Mouse (Mus musculus) naive thymus-derived CD4-positive, alpha-beta T cell, adult 2 months (primary cell): ENCODE data around the gene Oat.

Experiments used
- DNase-seq: peaks from one replicate; pipeline ENCODE4 v3.0.0-alpha.2; 2011; ENCODE audit warnings: low read depth

Oat gene

DNA sequence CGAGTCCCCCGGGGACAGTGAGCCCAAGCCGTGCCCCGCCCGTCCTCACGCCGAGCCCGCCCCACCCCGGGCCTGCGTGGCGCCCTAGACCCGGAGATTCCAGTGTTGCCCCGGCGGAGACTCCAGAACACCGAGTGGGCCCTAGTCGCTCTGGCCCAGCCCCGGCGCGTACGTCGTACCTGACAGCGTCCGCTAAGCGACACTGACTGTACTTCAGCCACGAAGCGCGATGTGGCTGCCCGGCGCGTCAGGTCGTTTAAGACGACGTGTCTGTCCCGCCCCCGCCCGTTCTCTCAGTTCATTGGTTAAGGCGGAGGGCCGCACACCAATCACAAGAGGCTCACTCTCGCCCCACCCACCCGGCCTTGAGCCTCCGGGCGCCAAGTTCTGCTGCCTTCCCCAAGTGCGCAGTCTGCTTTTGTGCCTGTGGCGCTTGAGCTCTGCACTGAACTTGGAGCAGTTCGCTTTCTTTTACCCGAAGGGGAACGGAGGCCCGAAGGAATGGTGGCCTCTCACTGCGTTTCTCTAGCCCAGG is at the start of gene Oat:
Gene Oat (minus strand): TSS at position 283 of the 535 bp plus-strand sequence.
- DNase-seq, result peak; percentile 97

DNA sequence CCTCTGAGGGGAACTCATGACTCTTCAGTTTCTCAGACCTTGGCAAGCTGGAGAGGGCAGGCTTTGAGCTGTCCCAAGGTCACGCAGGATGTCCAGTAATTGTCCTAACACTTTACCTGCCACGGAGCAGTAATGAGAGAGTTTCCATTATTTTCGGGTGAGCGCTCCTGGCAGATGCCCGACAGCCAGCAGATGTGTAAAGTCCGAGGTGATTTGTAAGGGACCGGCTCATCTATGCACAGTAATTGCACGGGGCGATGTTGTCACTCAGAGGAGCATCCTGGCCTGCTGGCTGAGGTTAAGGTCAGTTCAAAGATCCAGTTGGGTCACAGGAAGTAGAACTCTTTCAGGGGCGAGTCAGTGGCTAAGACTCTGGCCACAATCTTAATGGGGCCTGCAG is 48.0 kb upstream of the Oat start:
- DNase-seq, result no peak

DNA sequence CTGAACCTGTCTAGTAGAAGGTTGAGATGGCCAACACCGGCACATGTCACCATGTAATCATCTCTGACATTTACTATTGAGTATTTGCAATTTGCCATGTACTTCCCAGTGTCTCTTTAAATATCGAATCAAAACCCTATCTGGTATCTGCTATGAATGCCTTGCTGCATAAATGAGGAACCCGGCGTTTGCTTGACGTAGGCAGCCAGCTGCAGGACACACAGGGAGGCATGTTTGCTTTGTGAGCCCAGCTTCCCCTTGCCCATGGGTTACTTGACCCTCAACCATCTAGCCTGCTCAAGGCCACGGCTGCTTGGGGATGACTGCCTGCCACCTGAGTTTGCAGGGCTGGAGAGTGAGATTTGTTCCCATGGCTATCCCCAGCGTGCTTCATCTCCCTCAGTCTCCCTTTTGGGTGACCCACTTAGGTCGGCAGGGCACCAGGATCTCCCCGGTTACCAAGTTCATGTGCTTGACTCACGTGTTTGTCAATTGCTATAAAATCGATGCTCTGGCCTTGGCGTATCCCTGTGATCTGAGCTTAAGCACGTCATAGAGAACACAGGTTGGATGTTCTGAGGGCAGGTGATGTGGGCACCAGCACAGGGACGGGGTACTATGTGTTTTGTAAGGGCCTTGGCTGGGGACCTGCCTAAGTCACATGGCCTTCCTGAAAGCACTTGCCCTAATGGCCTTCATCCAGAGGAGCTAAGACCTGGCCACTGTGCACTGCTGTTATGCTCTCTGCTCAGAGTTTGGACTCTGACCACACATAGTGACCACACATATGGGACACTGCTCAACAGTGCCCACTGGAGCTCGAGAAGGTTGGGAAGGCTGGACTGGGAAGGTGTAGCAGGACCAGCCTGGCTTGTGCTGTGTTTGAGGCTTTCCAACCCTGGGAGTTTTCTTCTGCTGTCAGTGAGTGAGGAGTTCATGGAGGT is 44.0 kb upstream of the Oat start:
- no peak for DNase-seq

DNA sequence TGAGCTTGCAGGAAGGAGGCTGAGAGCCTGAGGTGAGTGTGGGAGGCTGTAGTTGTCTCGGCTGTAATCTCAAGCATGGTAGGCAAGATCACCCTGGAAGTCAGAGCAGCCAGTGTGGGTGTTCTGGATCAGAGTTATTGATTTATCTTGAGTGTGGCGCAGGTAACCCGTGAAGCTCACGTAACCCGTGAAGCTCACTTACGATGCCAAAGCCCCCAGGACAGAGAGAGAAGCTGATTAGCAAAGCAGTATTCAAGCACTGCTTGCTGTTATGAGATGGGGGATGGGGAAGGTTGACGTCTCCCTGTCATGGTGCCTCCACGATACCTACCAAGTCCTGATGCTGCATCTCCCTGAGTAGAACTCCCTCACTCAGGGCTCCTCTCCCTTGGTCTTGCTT is 43.4 kb upstream of the Oat start:
- no peak for DNase-seq

DNA sequence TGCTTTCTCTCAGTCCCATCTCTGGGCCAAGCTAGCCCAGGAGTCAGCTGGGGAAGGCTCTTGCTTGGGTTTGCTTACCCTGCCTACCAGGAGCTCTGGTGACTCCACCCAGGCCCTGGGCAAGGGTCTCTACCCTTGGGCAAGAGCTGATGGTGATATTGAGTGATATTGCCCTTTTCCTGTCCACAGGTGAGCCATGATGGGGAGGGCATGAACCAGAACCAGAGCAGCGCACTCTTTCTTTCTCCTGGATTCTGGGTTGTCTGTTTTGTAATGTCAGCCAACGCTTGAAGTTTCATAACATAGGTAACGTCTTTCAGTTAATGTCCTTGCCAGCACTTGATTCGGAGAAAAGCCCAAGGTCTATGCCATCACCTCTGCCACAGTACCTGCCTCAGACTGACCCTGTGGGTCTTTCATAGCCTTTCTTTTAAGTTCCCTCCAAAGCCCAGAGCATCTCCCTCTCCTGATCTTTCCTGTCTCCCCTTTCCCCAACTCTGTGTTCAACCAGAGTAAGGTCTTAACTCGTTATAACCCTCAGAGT is 40.9 kb upstream of the Oat start:
- DNase-seq, result no peak

DNA sequence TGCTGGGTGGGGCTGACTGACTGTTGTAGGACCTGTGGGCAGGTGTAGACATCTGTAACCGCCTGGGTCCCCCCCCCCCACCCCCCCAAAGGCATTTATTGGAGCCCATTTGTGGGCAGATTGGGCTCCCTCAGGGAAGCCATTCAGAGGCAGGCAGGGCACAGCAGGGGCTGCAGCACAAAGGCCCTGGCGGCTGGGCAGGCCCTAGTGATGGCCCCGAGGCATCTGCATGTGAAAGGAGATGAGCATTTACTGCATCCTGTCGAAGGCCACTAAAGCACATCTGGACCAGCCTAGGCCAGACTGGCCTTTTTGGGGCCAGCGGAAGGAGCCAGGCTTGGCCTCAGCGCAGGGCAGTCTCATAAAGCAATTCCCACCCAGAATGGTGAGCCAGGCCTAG is 40.2 kb upstream of the Oat start:
- DNase-seq, result no peak

DNA sequence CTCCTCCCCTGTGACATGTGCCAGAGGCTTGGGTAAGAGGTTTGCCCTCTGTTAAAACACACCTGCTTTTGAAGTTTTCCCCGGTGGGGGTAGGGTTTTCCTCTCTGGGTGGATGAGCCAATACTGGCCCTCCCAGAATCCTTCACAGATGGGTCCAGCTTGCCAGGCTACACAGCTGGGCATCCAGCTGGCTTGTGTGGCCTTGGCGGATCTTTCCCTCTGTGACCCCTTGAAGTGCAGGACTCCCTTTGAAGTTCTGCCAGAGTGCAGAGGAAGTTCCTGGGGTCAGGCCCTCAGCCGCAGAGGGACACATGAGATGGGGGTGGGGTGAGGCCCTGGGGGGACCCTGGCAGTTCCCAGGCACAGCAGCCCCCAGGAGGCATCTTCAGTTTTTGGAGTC is 39.1 kb upstream of the Oat start:
- DNase-seq, result no peak

DNA sequence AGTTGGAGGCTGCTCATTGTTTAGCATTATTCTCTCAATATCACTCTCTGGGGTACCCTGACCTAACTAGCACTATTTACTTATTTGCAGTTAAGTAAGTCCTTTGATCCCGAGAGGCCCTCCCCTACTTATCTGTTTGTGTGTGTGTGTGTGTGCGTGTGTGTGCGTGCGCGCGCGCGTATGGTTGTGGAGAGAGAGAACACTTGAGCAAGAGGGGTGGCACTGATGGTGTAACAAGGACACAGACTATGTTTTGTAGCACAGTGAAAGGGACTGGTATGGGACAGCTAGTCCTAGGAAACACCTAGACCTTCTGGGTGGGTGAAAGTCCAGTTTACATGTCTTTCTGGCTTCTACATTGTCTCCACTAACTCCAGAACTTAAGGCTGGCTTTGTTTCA is 35.3 kb upstream of the Oat start:
- DNase-seq, result no peak

DNA sequence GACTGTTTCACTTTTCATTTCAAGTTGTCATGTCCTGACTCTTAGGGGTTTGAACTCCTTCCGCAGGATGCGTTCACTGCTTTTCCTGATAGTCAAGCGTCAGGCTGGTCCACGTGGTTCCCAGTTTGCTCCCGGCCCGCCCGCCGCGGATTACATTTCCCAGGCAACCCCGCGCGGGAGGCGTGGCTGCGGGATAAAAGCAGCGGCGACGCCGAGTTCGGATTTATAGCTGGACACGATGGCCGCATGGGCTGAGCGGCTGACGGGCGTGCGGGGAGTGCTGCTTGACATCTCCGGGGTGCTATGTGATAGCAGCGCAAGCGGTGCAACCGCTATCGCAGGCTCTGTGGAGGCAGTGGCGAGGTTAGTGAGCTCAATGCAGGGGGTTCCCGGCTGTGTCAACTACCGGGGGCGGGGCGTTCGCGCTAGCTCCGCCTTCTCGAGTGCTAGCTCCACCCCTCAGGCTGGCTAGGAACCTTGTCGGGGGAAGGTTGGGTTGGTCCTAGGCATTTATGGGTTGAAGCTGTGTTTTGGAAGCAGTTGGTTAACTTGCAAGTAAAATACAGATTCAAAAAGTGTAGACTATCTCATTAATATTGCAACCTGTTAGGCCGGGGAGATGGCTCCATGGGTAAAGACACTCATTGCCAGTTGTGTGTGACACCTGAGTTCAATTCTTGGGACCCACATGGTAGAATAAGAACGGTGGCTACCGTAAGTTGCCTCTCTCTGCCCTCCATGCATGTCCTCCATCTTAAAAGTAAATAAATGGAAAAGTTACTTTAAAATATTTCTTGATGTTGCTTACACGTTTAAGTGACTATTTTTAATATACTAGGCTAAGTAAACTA is 34.5 kb upstream of the Oat start, which contains the start of gene Lhpp:
Gene Lhpp (plus strand): TSS at position 171 of the 851 bp plus-strand sequence.
- peak; percentile 91 for DNase-seq

DNA sequence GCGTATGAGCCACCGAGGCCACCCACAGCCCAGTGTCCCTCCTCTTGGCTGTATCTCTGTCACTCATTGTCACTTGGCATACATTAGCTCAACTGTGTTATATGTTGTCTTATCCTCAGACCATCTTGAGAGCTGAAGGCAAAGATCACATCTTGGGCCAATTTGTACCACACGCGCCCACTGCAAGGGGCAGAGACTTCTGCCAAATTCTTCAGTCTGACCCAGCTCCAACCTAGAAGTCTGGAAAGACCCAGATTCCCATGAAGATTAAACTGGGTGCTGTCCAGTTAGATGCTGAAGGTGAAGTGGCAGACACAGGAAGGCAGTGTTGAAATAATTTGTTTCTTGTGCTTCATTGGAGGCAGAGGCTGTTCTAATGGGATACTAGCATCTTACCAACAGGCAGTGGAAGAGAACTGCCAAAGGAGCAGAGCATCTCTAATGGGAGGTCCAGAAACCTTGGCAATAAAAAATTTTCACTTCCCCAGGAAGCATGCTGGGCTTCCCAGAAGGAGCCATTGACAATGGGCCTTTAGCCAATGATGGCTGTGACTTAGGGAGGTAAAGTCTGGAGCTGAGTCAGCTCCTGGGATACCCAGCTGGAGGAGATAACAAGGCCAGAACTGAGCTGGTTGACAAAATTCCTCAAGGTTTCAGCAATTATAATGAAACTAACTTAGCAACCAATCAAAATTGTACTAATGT is 32.3 kb upstream of the Oat start:
- DNase-seq, result no peak

DNA sequence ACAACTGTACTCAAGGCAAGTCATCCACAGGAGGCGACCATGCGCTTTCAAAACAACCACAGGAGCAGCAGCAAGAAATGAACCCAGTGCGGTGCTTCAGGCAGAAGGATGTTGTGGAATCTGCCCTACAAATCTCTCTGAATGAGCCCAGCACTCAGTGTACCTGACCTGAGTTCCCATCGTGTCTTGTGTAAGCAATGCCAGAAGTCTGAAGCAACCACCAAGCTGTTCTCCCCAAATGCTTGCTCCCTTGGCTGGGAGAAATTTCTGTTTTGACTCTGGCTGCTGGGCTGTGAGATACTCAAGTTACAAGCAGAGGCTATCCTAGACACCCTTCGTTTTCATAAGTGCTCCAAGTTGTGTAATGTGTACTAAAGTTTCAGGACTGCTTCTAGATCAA is 29.5 kb upstream of the Oat start:
- no peak for DNase-seq

DNA sequence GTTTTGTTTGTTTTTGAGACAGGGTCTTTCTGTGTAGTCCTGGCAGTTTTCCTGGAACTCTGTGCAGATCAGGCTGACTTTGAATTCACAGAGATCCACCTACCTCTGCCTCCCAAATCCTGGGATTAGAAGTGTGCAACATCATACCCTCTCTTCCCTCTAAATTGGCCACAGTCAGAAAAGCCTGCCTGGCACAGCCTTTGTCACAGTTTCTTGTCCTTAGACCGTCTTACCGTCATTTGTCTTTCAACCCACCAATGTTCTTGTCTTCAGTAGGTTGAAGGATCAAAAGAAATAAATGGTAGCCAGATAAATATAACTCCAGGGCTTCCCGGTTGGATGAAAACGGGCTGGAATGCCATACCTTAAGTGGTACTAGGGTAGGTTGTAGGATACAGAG is 28.5 kb upstream of the Oat start:
- no peak for DNase-seq

DNA sequence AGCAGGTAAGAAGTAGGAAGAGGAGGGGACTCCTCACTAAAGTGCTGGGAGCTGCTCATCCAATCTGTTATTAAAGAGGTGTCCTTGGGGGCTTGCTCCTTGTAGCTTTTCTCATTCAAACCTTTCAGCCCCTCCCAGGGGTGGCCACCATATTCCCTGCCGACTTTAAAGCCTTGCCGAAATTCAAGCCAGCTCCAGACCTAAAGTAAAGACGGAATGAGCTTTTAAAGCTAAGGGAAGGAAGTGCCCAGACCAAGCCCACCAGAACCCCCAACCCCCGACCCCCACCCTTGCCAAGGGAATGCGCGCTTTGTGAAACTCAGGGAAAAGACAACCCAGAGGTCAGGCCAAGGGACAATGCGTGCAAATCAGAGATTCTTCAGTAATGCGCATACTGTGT is 24.7 kb upstream of the Oat start:
- no peak for DNase-seq

DNA sequence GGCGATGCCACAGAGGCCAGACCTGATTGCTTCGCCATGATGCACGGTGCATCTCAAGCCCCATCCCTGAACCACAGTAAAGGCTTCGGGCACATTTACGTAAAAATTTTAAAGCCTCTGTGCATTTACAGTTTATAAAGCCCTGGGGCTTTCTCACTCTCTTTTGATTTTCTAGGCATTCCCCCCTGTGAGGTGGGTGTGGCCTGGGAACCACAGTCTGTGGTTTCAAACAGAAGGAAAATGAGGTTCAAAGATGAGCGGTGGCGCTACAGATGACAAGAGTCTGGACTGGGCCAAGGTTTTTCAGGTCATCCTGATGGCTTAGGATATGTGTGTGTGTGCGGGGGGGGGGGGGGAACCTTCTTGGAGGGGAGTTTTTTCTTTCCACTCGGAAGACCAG is 23.8 kb upstream of the Oat start:
- DNase-seq, result peak; percentile 35

DNA sequence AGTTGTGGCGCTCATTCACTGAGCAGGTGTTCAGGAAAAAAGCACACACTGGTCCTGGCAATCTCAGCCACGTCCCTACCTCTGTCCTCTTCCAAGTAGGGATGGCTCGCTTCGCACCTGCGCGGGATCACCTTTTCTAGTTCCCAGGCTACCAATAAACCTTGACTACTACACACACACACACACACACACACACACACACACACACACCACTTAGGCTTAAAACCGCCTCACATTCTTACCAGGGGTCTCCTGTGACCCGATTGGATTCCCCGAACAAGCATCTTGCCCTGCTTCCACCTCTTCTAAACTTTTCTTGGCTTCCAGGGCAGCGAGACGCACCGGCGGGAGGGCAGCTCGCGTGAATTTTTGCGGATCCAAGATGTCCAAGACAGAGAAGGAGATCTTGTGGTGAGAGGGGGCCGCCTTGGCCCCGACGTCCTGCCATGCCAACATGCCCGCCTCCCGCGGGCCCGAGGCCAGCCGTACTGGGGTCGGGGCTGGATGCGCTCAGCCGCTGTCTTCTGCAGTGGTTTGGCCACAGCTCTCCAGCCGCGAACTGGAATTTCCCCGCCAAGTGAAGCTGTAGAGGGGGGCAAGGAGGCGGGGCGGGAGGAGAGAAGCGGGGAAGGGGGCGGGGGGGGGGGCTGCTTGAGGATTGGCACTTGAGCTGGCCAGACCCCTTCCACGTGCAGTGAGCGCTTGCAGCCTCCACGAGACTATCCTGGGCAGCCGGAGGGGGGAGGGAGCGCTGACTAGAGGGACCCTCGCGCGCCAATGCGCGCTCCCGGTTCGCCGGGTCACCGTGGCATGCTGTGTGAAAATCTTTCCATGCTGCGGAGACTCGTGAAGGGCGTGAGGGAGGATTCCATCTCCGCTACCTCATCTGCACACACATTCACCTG is 23.1 kb upstream of the Oat start, which contains the start of gene Nkx1-2:
Gene Nkx1-2 (minus strand): TSS at position 567 of the 905 bp plus-strand sequence.
- DNase-seq, result no peak

DNA sequence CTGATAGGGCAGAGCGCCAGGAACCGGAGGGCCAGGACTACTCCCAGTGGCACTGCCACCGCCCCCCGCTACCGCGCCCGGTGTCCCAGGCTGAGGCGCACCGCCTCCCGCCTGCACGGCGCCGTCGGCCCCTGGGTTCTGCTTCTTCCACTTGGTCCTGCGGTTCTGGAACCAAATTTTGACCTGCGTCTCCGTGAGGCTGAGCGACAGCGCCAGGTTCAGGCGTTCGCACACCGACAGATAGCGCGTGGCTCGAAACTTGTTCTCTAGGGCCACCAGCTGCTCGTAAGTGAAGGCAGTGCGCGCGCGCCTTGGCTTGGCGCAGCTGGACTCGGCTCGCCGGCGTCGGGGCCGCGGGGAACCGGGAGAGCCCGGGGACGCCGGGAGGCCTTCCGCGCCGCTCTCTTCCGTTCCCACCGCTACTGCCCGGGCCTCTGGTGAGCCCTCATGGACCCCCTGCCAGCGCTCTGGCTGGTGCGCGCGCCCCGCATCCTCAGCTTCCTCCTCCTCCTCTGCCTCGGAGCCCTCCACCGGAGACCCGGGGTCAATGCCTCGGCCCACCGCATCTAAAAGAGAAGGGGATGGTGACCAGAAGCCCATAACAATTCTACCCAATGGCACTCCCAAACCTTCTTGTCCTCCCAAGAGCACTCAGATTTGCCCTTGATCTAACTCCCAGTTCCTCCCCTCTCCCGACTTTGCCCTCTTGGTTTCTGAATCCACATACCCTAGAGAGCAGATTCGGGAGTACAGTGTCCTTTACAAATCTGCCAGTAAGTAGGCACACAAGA is 21.2 kb upstream of the Oat start:
- DNase-seq, result no peak

DNA sequence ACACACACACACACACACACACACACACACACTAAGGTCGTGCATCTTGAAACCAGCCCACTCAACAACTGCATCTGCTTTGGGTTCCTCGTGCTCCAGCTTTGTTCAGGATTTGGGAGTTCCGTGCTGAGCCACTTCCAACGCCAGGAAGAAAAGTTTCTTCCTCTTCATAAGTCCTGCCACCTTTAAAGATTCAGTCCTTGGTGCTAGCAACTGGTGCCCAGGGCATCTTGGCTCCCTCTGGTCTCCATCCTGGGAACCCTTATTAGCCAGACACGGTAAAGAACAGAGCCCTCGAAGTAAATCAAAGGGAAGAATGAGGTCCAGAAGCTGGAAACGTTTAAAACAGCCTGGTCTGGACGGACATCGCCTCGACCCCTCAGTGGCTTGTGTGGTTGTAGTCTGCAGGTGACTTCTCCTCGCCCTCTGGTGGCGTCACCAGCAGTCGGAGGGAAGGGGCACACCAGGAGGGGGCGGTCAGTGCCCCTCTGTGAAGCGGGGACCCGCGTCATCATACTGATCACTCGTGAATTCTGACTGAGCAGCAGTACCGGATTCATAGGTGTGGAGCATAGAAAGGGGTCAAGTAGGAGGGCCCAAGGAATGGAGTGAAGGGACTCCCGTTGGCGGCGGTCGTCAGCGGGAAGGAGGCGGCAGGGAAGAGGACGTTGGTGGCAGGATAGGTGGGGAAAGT is 20.5 kb upstream of the Oat start:
- no peak for DNase-seq

DNA sequence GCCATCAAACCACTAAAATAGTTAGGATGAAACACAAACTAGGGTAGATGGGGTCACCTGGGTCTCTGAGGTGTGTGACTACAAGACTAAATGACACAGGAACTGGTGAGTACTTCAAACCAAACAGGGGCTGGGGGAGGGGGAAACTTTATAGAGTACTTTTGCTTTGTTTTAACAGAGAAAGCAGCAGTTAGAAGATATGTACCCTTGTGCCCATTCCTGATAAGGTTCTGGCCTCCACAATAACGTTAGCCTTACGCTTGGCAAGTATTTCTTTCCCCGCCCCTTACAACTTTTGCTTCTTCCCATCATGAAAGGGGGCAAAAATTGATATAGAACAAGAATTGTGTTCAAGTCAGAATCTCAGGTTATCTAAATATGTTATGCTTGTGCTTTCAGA is 19.6 kb upstream of the Oat start:
- no peak for DNase-seq

DNA sequence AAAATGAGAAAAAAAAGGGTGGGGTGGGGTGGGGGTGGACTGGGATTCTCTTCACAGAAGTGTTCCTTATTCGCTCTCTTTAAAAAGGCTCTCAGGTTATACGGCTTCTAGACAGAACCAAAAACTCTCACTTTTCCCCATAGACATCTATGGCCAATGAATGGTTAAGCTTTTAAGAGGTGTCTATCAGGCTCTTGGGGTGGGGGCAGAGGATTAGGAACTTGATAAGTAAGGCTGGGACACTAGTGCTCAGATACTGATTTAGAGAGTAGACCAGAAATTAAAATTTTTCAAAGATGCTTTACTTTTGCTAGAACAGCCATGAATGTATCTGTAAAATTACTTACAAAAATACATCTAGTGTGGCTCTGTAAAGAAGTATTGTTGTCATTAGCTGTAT is 18.1 kb upstream of the Oat start:
- no peak for DNase-seq
